Mouse (Mus musculus) bone marrow macrophage, adult 2 months (primary cell): ENCODE measurements around the gene Crlf2.

Experiments
- CTCF ChIP-seq: IDR thresholded peaks from 2 replicates; pipeline ENCODE4 v1.5.1; 2012; ENCODE audit warnings: low read depth, mild to moderate bottlenecking, low read length, moderate library complexity
- POLR2A ChIP-seq: IDR thresholded peaks from 2 replicates; pipeline ENCODE4 v1.6.1; 2012; ENCODE audit warnings: mild to moderate bottlenecking, low read depth, low read length, borderline replicate concordance

DNA sequence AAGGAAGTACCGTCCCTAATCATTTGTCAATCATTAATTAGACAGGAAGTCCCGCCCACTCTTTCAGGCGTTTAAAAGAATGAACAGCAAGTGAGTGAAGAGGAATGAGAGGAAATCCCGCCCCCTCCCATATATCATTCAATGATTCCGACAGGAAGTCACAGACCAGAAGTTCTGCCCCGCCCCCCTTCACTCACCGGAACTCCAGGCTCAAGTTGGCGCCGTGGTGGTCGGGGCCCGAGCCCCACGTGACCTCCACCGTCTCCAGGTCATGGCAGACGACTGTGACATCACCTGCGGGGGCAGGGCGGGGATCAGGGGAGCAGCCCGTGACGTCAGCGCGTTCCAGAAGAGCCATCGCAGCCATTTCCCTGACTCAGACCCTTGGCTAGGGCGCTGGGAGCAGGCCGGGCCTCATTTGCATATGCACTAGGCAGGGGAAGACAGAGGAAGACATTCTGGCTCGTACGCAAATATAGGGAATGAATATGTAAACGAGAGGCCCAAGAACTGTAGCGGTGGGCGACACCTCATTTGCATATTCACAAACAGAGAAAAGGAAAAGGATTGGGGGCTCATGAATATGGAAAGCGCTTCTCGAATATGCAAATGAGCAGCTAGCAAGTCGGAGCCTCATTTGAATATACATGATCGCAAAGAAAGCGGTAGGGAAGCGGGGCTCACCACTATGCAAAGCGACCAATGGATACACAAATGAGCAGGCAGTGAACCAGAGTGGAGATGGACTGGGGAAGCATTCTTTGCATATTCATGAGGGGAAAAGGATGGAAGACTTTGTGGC lies 1.3 kb downstream of the Crlf2 start:
- TF ChIP-seq CTCF (no peak), POLR2A (no peak)
